Mouse (Mus musculus): ENCODE data around the gene Hcn2. TPM values are rescaled to one million over a fixed set of nuclear protein-coding genes. Genes with fewer than 3 reads are reported as not detected.

Gene Hcn2
- polyA plus RNA-seq, 1 experiment from 2014 or later = 0.15 TPM

DNA sequence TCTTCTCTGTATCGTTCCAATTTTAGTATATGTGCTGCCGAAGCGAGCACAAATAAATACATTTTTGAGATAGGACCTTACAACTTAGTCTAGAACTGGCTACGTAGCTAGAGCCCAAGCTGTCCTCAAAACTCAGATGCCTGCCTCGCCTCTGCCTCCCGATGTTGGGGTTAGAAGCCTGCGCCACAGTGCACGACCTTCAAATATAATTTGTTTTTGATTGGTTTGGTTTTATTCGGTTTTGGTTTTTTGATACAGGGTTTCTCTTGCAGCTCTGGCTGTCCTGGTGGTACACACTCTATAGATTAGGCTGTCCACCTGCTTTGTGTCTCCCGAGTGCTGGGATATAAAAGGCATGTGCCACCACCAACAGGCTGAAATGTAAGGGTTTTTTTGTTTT is 12.9 kb upstream of the Hcn2 start:
- Histone ChIP-seq H3K27ac (replicated peaks; ENCODE audit: low read depth, low read length) (peak overlapping the region; percentile 61; the same call in 1 of the 2 replicates), H3K9me3 (ENCODE audit: control insufficient read depth, low read length) (no peaks in the 10 kb centered on the region), H3K4me1 (ENCODE audit: control insufficient read depth, insufficient read depth, low read length) (peaks cover 23% of the 10 kb centered on the region), H3K9ac (ENCODE audit: low read depth, low read length) (peak overlapping the region; percentile 60; the same call in 1 of the 2 replicates), H3K36me3 (ENCODE audit: control insufficient read depth, insufficient read depth, low read length) (peaks cover 11% of the 10 kb centered on the region), H3K4me3 (ENCODE audit: low read depth, low read length) (peak overlapping the region; percentile 89), H3K4me2 (ENCODE audit: low read depth, low read length) (peak overlapping the region; percentile 94), H3K27me3 (replicated peaks; ENCODE audit: control insufficient read depth, insufficient read depth, low read length) (no peaks in the 10 kb centered on the region)
- ATAC-seq (ENCODE audit: low read depth) (no peak), DNase-seq (ENCODE audit: low spot score) (no peak)
- 74% methylated on average over 10 of the region's 10 CpGs for WGBS

- under 1% methylated on average over 42 of the region's 65 CpGs for whole genome bisulfite sequencing
Observed at GRCm38 (mm10) chr10:79704065-79704969, 12.1 kb upstream of the Hcn2 start, which contains the start of gene Bsg. TSS of gene Bsg (plus strand) at chr10:79704491.

GRCm38 (mm10) chr10:79704970-79705360 is 11.5 kb upstream of the Hcn2 start:
- no peak for ATAC-seq (ENCODE audit: low read depth)
- no peak for DNase-seq (ENCODE audit: low spot score)
- no peaks in the 10 kb centered on the region for H3K9me3 ChIP-seq (ENCODE audit: control insufficient read depth, low read length)
- no peaks in the 10 kb centered on the region for H3K27me3 ChIP-seq (replicated peaks; ENCODE audit: control insufficient read depth, insufficient read depth, low read length)
- H3K36me3 ChIP-seq (ENCODE audit: control insufficient read depth, insufficient read depth, low read length) = peaks cover 25% of the 10 kb centered on the region
- peaks cover 23% of the 10 kb centered on the region for H3K4me1 ChIP-seq (ENCODE audit: control insufficient read depth, insufficient read depth, low read length)
- WGBS = 5% methylated on average over 10 of the region's 10 CpGs
- H3K27ac ChIP-seq (replicated peaks; ENCODE audit: low read depth, low read length) = peak overlapping the region; percentile 87
- peak overlapping the region; percentile 94 for H3K4me2 ChIP-seq (ENCODE audit: low read depth, low read length)
- H3K9ac ChIP-seq (ENCODE audit: low read depth, low read length) = peak overlapping the region; percentile 95
- H3K4me3 ChIP-seq (ENCODE audit: low read depth, low read length) = peak overlapping the region; percentile 89

More at GRCm38 (mm10) chr10:79704065-79704969, 12.1 kb upstream of the Hcn2 start, which contains the start of gene Bsg:
- Histone ChIP-seq H3K9ac (ENCODE audit: low read depth, low read length) (peak within 1 kb of the TSS; percentile 95), H3K4me3 (ENCODE audit: low read depth, low read length) (peak within 1 kb of the TSS; percentile 89), H3K4me1 (ENCODE audit: control insufficient read depth, insufficient read depth, low read length) (peaks cover 23% of the 10 kb centered on the region), H3K9me3 (ENCODE audit: control insufficient read depth, low read length) (no peaks in the 10 kb centered on the region), H3K27ac (replicated peaks; ENCODE audit: low read depth, low read length) (peak within 1 kb of the TSS; percentile 87), H3K4me2 (ENCODE audit: low read depth, low read length) (peak within 1 kb of the TSS; percentile 94), H3K27me3 (replicated peaks; ENCODE audit: control insufficient read depth, insufficient read depth, low read length) (no peaks in the 10 kb centered on the region), H3K36me3 (ENCODE audit: control insufficient read depth, insufficient read depth, low read length) (peaks cover 18% of the 10 kb centered on the region)
- peak; percentile 99 for DNase-seq (ENCODE audit: low spot score)
- peak; percentile 96 for ATAC-seq (ENCODE audit: low read depth)

- Histone ChIP-seq H3K4me2 (ENCODE audit: low read depth, low read length) (peak overlapping the region; percentile 94), H3K27ac (replicated peaks; ENCODE audit: low read depth, low read length) (no peak overlapping the region), H3K27me3 (replicated peaks; ENCODE audit: control insufficient read depth, insufficient read depth, low read length) (no peaks in the 10 kb centered on the region), H3K9ac (ENCODE audit: low read depth, low read length) (peak overlapping the region; percentile 95), H3K4me3 (ENCODE audit: low read depth, low read length) (peak overlapping the region; percentile 89), H3K9me3 (ENCODE audit: control insufficient read depth, low read length) (no peaks in the 10 kb centered on the region), H3K4me1 (ENCODE audit: control insufficient read depth, insufficient read depth, low read length) (peaks cover 23% of the 10 kb centered on the region), H3K36me3 (ENCODE audit: control insufficient read depth, insufficient read depth, low read length) (peaks cover 35% of the 10 kb centered on the region)
- ATAC-seq (ENCODE audit: low read depth) (no peak), DNase-seq (ENCODE audit: low spot score) (no peak)
- 89% methylated on average over 5 of the region's 5 CpGs for WGBS
Observed at GRCm38 (mm10) chr10:79705951-79706350, 10.5 kb upstream of the Hcn2 start.

DNA sequence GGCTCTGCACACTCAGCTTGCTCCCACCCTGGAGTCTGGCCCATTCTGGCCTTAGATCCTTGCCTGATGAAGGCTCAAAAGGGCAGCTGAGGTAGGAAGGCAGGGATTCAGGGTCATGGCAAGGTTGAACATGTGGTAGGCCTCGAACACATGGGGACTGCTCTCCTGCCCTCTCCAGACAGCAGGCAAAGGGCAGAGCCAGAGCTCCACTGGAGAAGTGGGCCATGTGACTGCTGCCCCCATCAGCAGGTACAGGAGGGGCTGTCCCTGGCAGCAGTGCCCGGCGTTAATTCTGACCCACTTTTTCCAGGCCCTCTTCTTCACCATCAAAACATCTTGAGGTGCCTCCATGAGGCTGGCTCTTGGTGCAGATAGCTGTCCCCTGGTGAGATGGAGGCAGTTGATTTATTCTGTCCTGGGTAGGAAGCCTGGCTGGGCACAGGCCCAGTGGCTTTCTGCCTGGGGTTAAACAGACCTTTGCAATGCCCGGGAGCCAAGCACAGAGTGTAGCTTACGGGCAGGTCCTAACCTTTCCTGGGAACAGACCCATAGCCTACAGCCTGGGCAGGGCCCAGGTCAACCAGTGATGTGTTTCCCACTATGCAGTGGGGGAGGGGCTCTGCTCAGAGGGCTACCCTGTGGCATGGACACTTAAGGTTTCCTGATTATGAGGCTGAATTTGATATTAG is 9.9 kb upstream of the Hcn2 start:
- Histone ChIP-seq H3K4me3 (ENCODE audit: low read depth, low read length) (peak overlapping the region; percentile 10; the same call in 1 of the 2 replicates), H3K9me3 (ENCODE audit: control insufficient read depth, low read length) (no peaks in the 10 kb centered on the region), H3K27ac (replicated peaks; ENCODE audit: low read depth, low read length) (no peak overlapping the region), H3K4me1 (ENCODE audit: control insufficient read depth, insufficient read depth, low read length) (peaks cover 22% of the 10 kb centered on the region), H3K9ac (ENCODE audit: low read depth, low read length) (peak overlapping the region; percentile 45), H3K27me3 (replicated peaks; ENCODE audit: control insufficient read depth, insufficient read depth, low read length) (no peaks in the 10 kb centered on the region), H3K4me2 (ENCODE audit: low read depth, low read length) (peak overlapping the region; percentile 94), H3K36me3 (ENCODE audit: control insufficient read depth, insufficient read depth, low read length) (peaks cover 41% of the 10 kb centered on the region)
- 90% methylated on average over 5 of the region's 5 CpGs for WGBS
- DNase-seq (ENCODE audit: low spot score) = no peak
- no peak for ATAC-seq (ENCODE audit: low read depth)

GRCm38 (mm10) chr10:79707162-79707561 is 9.3 kb upstream of the Hcn2 start:
- ATAC-seq (ENCODE audit: low read depth) (no peak), DNase-seq (ENCODE audit: low spot score) (no peak)
- 80% methylated on average over 1 of the region's 1 CpGs for WGBS
- H3K4me1 ChIP-seq (ENCODE audit: control insufficient read depth, insufficient read depth, low read length) = peaks cover 20% of the 10 kb centered on the region
- no peaks in the 10 kb centered on the region for H3K9me3 ChIP-seq (ENCODE audit: control insufficient read depth, low read length)
- peaks cover 47% of the 10 kb centered on the region for H3K36me3 ChIP-seq (ENCODE audit: control insufficient read depth, insufficient read depth, low read length)
- H3K27me3 ChIP-seq (replicated peaks; ENCODE audit: control insufficient read depth, insufficient read depth, low read length) = no peaks in the 10 kb centered on the region
- H3K9ac ChIP-seq (ENCODE audit: low read depth, low read length) = no peak overlapping the region
- no peak overlapping the region for H3K27ac ChIP-seq (replicated peaks; ENCODE audit: low read depth, low read length)
- H3K4me2 ChIP-seq (ENCODE audit: low read depth, low read length) = peak overlapping the region; percentile 94; the same call in 1 of the 2 replicates
- H3K4me3 ChIP-seq (ENCODE audit: low read depth, low read length) = no peak overlapping the region

- Histone ChIP-seq H3K27me3 (replicated peaks; ENCODE audit: control insufficient read depth, insufficient read depth, low read length) (no peaks in the 10 kb centered on the region), H3K9me3 (ENCODE audit: control insufficient read depth, low read length) (no peaks in the 10 kb centered on the region), H3K4me1 (ENCODE audit: control insufficient read depth, insufficient read depth, low read length) (peaks cover 20% of the 10 kb centered on the region), H3K4me3 (ENCODE audit: low read depth, low read length) (no peak overlapping the region), H3K36me3 (ENCODE audit: control insufficient read depth, insufficient read depth, low read length) (peaks cover 48% of the 10 kb centered on the region), H3K27ac (replicated peaks; ENCODE audit: low read depth, low read length) (no peak overlapping the region), H3K4me2 (ENCODE audit: low read depth, low read length) (no peak overlapping the region), H3K9ac (ENCODE audit: low read depth, low read length) (no peak overlapping the region)
- ATAC-seq (ENCODE audit: low read depth) (no peak), DNase-seq (ENCODE audit: low spot score) (no peak)
- 71% methylated on average over 4 of the region's 4 CpGs for WGBS
Observed at GRCm38 (mm10) chr10:79707759-79708158, 8.7 kb upstream of the Hcn2 start.

DNA sequence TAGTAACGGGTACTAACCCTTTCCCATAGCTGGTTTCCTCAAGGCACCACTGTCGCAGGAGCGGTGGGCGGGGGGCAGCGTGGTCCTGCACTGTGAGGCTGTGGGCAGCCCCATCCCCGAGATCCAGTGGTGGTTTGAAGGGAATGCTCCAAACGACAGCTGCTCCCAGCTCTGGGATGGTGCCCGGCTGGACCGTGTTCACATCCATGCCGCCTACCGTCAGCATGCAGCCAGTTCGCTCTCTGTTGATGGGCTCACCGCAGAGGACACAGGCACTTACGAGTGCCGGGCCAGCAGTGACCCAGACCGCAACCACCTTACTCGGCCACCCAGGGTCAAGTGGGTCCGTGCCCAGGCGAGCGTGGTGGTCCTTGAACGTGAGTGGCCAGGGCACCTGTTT is 7.8 kb upstream of the Hcn2 start:
- Histone ChIP-seq H3K9me3 (ENCODE audit: control insufficient read depth, low read length) (no peaks in the 10 kb centered on the region), H3K9ac (ENCODE audit: low read depth, low read length) (no peak overlapping the region), H3K27ac (replicated peaks; ENCODE audit: low read depth, low read length) (no peak overlapping the region), H3K4me1 (ENCODE audit: control insufficient read depth, insufficient read depth, low read length) (peaks cover 20% of the 10 kb centered on the region), H3K4me2 (ENCODE audit: low read depth, low read length) (no peak overlapping the region), H3K27me3 (replicated peaks; ENCODE audit: control insufficient read depth, insufficient read depth, low read length) (no peaks in the 10 kb centered on the region), H3K36me3 (ENCODE audit: control insufficient read depth, insufficient read depth, low read length) (peaks cover 48% of the 10 kb centered on the region), H3K4me3 (ENCODE audit: low read depth, low read length) (no peak overlapping the region)
- no peak for DNase-seq (ENCODE audit: low spot score)
- ATAC-seq (ENCODE audit: low read depth) = no peak
- 87% methylated on average over 21 of the region's 21 CpGs for WGBS
